Mouse (Mus musculus): ENCODE measurements around the gene Abca13.
"Not testable (repeated sequence)": the region's sequence is repeated elsewhere in the genome, so short reads cannot be mapped to it uniquely, and the experiment has no call there.

The Abca13 gene

GRCm38 (mm10) chr11:9291168-9291567 lies 99.4 kb downstream of the Abca13 start:
- DNase-seq: no peak

GRCm38 (mm10) chr11:9299615-9300014 lies 107.9 kb downstream of the Abca13 start:
- no peak for DNase-seq

- no peak for DNase-seq
These were observed 113.7 kb downstream of the Abca13 start for GRCm38 (mm10) chr11:9305450-9305849.

DNA sequence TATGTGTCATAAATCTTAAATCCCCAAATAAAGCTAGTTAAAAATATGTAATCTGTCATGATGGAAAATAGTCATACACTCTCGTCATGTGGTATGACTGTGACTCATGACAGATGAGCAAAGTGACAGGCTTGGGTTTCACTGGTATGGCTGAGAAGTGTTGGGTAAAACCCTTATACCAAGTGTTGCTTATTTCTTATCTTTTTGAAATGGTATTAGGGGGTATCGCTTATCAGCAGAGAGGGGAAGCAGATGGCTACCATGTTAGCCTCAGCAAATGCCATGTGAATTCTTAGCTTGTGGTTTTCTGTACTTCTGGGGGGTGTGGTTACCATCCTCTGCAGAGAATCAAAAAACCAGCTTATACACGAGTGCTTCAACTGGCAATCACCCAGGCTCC lies 124.8 kb downstream of the Abca13 start:
- DNase-seq: no peak

GRCm38 (mm10) chr11:9317076-9317929 lies 125.6 kb downstream of the Abca13 start:
- DNase-seq: peak; percentile 88 to 93

GRCm38 (mm10) chr11:9338151-9338550 lies 146.4 kb downstream of the Abca13 start:
- peak in 1 of 2 experiments; percentile 4 for DNase-seq

- peak; percentile 45 to 49 for DNase-seq
These were observed 156.0 kb downstream of the Abca13 start for GRCm38 (mm10) chr11:9347724-9348123.

DNA sequence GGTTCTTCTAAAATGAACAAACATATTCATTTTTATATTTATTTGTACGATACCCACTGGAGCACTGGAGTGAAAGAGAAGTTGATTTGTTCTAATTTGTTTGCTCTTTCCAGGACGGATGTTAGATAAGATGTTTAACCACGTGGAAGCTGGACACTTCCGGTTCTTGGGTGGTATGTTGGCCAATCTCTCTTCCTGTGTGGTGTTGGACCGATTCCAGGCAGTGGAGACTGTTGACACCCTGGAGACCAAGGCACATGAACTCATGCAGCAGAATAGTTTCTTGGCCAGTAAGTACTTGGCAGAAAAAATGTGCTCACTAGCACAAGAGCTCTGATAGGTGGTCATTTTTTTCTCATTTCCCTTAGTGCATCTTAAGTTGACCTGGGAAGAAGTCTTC lies 181.4 kb downstream of the Abca13 start:
- DNase-seq: peak; percentile 13 to 19

- not testable (repeated sequence) for DNase-seq
These were observed 182.7 kb downstream of the Abca13 start for GRCm38 (mm10) chr11:9374426-9374825.

- no peak for DNase-seq
These were observed 196.8 kb downstream of the Abca13 start for GRCm38 (mm10) chr11:9388520-9388919.

- DNase-seq: no peak
These were observed 225.2 kb downstream of the Abca13 start for GRCm38 (mm10) chr11:9416946-9417345.

DNA sequence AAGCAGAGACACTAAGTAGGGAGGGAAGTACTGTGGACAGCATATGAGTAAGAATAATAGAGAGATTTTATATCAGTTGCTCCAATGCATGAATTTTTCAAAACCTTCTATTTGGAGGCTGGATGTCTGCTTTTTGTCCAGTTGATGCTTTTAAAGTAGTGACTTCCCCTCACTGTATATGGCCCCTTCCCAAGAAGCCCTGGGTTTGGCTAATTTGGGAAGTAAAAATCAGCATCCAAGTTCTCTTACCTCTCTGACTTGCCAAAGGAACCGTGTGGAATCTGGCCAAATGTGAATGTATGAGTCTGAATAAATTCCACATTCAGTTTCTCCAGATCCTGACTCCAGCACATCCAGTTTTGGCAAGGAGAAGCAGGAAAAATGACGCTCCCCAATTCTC lies 228.5 kb downstream of the Abca13 start:
- no peak for DNase-seq

GRCm38 (mm10) chr11:9427411-9427810 lies 235.7 kb downstream of the Abca13 start:
- DNase-seq: no peak

DNA sequence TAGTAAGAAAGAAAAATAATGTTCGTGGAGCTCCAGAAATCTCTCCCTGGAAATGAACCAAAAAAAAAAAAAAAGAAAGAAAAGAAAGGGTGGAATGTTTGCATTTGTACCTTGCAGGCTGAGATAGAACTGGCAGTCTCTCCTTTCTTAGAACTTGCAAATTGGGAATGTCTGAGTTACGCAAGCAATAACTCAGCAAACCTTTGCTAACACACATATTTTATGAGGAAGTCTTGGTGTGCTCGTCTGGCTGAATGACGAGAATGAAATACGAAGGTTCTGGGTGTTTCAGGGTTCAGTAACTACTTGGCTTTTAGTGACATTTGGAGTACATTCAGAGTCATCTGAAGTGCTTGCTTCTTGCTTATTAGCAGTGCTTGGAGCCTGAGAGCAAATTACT lies 241.1 kb downstream of the Abca13 start:
- DNase-seq: no peak

- DNase-seq: no peak
These were observed 244.9 kb downstream of the Abca13 start for GRCm38 (mm10) chr11:9436617-9437016.

GRCm38 (mm10) chr11:9439781-9440180 lies 248.0 kb downstream of the Abca13 start:
- no peak for DNase-seq

DNA sequence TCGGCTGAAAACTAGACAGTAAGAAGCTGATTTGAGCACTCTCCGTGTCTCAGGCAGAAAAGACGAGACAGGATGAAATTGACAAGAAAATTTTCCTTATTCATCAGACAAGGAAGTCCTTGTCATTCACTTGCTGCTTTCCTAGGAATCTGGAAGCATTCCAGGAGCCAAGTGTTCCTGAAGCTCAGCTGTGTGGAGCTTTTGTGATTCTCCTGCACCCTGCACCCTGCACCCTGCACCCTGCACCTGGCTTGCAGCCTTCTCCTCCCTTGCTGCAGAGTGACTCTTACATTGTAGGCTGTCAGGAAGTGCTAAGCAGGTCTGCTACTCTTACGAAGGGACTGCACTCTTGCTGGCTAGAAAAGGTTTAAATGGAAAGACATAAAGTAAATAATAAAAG lies 249.4 kb downstream of the Abca13 start:
- peak; percentile 5 to 8 for DNase-seq

- DNase-seq: no peak
These were observed 280.7 kb downstream of the Abca13 start for GRCm38 (mm10) chr11:9472400-9472799.

GRCm38 (mm10) chr11:9481511-9481910 lies 289.8 kb downstream of the Abca13 start:
- DNase-seq: peak; percentile 73 to 74

DNA sequence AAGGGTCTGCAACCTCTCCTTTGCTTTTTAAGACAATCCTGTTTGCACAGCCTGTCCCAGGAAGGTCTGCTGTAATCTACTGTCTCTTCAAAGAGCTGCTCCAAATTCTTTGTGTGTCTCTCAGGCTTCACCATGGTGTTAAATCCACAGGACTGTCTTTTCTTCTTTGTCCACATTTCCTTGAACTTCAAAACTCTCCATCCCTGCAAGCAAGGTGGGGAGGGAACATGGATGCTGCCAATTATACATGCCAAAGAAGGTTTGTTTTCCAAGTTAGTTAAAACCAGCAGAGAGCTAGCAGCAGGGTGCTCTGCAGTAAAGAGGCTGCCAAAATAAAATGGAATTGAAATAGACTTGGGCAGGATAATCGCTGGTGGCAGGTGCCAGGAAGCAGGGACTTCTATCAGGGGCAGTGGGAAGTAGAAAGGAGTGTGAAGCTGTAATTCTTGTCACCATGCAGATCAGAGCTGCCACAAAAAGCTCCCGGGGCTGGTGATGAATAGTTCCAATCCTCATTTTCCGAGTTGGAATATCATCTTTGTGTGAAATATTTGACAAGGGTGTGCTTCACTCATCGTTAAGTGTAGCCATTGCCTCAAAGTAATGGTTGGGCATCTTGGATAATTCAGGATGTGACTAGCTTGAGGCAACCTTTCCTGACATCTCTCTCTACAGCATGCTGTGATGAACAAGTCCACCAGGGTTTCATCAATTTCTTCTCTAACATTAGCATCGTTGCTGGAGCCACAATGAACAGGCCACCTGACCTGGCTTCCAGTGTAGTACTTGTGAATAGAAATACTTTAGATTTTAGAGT lies 308.8 kb downstream of the Abca13 start:
- peak; percentile 85 to 91 for DNase-seq

DNA sequence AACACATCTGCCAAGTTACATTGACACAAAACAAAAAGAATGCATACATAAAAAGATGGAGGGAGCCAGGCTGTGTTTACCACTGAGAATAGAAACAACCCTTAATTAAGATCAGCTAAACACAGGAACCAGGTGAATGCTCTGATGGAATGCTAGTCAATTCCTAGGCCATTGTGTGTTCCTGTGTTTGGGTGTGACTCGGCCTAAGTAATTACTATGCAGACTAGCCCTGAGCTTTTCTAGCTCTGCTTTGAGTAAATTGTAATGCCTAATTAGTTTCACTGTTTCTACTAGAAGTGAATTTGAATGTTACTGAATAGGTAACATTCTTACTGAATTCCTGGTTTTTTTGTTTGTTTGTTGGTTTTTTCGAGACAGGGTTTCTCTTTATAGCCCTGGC lies 323.2 kb downstream of the Abca13 start:
- not testable (repeated sequence) for DNase-seq

GRCm38 (mm10) chr11:9528556-9528955 lies 336.8 kb downstream of the Abca13 start:
- DNase-seq: no peak

DNA sequence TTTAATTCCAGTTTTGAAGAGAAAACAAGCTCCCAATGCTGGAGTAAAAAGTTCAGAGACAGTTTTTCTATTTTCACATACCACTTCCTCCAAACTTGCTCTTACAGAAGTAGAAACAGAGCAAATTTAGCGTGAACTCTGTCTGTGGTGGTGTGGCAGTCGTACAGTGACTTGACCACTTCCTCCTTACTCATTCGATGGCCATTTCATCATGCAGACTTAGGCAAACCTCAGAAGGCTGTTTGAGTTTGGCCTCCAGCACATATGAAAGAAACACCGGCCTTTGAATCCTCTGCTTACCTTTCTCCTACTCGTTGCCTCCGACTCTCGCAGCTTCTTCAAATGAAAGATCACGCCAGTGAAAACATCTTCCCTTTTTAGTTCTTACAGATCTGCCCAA lies 340.0 kb downstream of the Abca13 start:
- no peak for DNase-seq

DNA sequence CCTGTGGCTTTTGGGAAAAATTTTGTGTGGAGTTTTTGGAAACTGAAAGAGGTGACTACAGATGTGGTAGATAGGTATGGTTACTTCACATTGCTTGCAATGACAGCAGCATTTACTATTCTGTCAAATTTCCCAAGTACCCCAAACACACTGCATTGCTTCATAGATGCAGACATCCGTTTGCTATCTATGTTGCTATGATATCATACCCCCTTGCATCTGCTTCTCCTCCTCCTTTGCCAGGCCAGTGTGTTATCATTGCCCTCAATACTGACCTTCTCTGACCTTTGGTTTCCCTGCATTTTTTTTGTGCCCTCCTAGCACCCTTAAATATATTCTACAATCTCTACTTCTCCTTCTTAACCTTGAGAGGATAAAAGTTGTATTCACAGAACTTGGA lies 341.4 kb downstream of the Abca13 start:
- DNase-seq: no peak

All from cerebellum, postnatal 10 days (tissue).